Mouse (Mus musculus): ENCODE measurements around the gene Tmem184b.
A peak's percentile ranks its signal among the peaks of the same experiment; 100 is the strongest.

Gene Tmem184b

GRCm38 (mm10) chr15:79360371-79360770, 43.0 kb downstream of the Tmem184b start:
- no peak for DNase-seq

GRCm38 (mm10) chr15:79359954-79360353, 43.4 kb downstream of the Tmem184b start:
- no peak for DNase-seq

GRCm38 (mm10) chr15:79357974-79358690, 45.2 kb downstream of the Tmem184b start:
- no peak for DNase-seq

GRCm38 (mm10) chr15:79357036-79357911, 46.1 kb downstream of the Tmem184b start:
- DNase-seq = peak; percentile 62

GRCm38 (mm10) chr15:79356481-79356880, 46.9 kb downstream of the Tmem184b start:
- no peak for DNase-seq

- no peak for DNase-seq
These were observed 48.8 kb downstream of the Tmem184b start for GRCm38 (mm10) chr15:79354619-79355018.

GRCm38 (mm10) chr15:79353690-79354305, 49.6 kb downstream of the Tmem184b start:
- no peak for DNase-seq

- no peak for DNase-seq
These were observed 50.9 kb downstream of the Tmem184b start for GRCm38 (mm10) chr15:79352479-79352878.

- DNase-seq = no peak
These were observed 52.0 kb downstream of the Tmem184b start for GRCm38 (mm10) chr15:79351331-79351767.

- no peak for DNase-seq
These were observed 52.5 kb downstream of the Tmem184b start for GRCm38 (mm10) chr15:79350866-79351265.

- DNase-seq = no peak
These were observed 54.7 kb downstream of the Tmem184b start for GRCm38 (mm10) chr15:79348651-79349050.

- peak; percentile 57 for DNase-seq
These were observed 55.4 kb downstream of the Tmem184b start for GRCm38 (mm10) chr15:79347845-79348506.

GRCm38 (mm10) chr15:79347165-79347844, 56.1 kb downstream of the Tmem184b start:
- DNase-seq = peak; percentile 90

- DNase-seq = no peak
These were observed 57.1 kb downstream of the Tmem184b start, which contains the start of gene Maff for GRCm38 (mm10) chr15:79346051-79346793. Gene Maff (plus strand): TSS chr15:79346621.

GRCm38 (mm10) chr15:79344627-79345026, 58.7 kb downstream of the Tmem184b start:
- DNase-seq = no peak

GRCm38 (mm10) chr15:79342641-79343337, 60.6 kb downstream of the Tmem184b start:
- no peak for DNase-seq

GRCm38 (mm10) chr15:79338978-79339377, 64.4 kb downstream of the Tmem184b start:
- no peak for DNase-seq

GRCm38 (mm10) chr15:79335061-79335655, 68.2 kb downstream of the Tmem184b start:
- no peak for DNase-seq

- no peak for DNase-seq
These were observed 70.0 kb downstream of the Tmem184b start for GRCm38 (mm10) chr15:79333409-79333808.

- peak; percentile 1 for DNase-seq
These were observed 72.8 kb downstream of the Tmem184b start for GRCm38 (mm10) chr15:79330521-79330920.
